Mouse (Mus musculus) c-Kit-positive CD71-negative TER-119-negative erythroid progenitor cells, embryonic 14.5 days (primary cell): Measurements from ENCODE around the gene Slc9a3r2.

Source experiments
- DNase-seq: peaks from one replicate; pipeline ENCODE4 v3.0.0-alpha.2; 2013; ENCODE audit warnings: low read depth

Slc9a3r2 gene

GRCm38 (mm10) chr17:24593992-24594890, 55.9 kb downstream of the Slc9a3r2 start:
- DNase-seq = no peak

GRCm38 (mm10) chr17:24593248-24593647, 56.9 kb downstream of the Slc9a3r2 start:
- DNase-seq = no peak

DNA sequence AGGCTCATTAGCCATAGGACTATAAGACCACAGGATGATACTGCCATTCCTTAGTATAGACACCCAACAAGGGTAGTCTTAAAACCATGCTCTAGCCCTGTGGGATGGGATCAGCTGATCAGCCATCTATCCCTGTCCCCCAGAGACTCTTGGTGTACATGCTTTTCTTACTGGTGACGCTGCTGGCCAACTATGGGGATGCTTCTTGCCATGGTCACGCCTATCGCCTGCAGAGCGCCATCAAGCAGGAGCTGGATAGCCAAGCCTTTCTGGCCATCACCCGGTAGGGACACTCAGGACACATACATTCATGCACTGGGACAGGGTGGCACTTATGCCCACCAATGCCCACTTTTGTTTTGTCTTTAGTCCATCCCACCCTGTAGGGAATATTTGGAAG, 58.4 kb downstream of the Slc9a3r2 start:
- no peak for DNase-seq

- DNase-seq = no peak
Observed at GRCm38 (mm10) chr17:24590943-24591342, 59.2 kb downstream of the Slc9a3r2 start.
